Comparison of ENCODE assay signal across 10 mouse cellular contexts in the genomic region with DNA sequence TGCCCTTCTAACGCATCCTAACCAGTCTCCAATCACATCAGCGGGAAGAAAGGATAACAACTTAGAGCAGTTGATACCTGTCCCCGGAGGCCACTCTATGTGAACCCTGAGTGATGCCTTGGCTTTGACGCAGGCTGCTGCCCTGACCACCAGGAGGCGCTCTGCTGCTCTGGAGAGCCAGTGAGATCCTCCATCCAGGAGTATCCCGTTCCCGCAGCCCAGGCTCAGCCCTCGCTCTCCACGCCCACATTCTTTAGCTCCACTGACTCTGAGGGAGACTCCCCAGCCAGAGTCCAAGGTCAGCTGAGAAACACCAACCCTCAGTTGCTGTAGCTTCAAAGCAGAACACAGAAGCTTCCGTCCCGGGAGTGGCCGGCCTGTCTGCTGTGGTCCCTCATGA.
DNase-seq lines count a peak whose midpoint lies in the region; ATAC-seq and TF ChIP-seq lines count a peak whose summit lies in the region.
"Had no signal": no experiment of that assay in that cellular context is flagged by ENCODE, and none has a peak within 500 bp of the region (broad histone marks: within the 10 kb centered on the region; RNA-seq: fewer than 3 reads in every experiment).

No protein-coding gene starts in this region.

- H3K9me3 ChIP-seq in forebrain, embryonic 11.5 days (ENCODE audit: control insufficient read depth, low read length), result peaks cover 4% of the 10 kb centered on the region; the same call in 1 of the 2 replicates
- H3K9me3 ChIP-seq in forebrain, embryonic 15.5 days, result no peaks in the 10 kb centered on the region
- H3K9me3 ChIP-seq in hindbrain, embryonic 12.5 days (replicated peaks), result peaks cover 8% of the 10 kb centered on the region; the same call in 1 of the 2 replicates
- H3K9me3 ChIP-seq: liver, embryonic 15.5 days had no signal

- H3K4me2 ChIP-seq in forebrain, embryonic 11.5 days (ENCODE audit: low read depth, low read length, severe bottlenecking), result no peak overlapping the region
- H3K4me2 ChIP-seq in forebrain, embryonic 15.5 days (replicated peaks), result no peak overlapping the region
- 0 out of 2 replicates have a peak overlapping the region, but pooled peaks have one; percentile 4 for H3K4me2 ChIP-seq in hindbrain, embryonic 12.5 days (replicated peaks)
- H3K4me2 ChIP-seq: embryonic facial prominence, embryonic 13.5 days; liver, embryonic 15.5 days had no signal

- H3K27me3 ChIP-seq in forebrain, embryonic 11.5 days (ENCODE audit: control insufficient read depth, insufficient read depth, low read length), result no peaks in the 10 kb centered on the region
- H3K27me3 ChIP-seq in forebrain, embryonic 15.5 days, result no peaks in the 10 kb centered on the region
- no peaks in the 10 kb centered on the region for H3K27me3 ChIP-seq in hindbrain, embryonic 12.5 days
- H3K27me3 ChIP-seq: embryonic facial prominence, embryonic 13.5 days; liver, embryonic 15.5 days had no signal

- WGBS in forebrain, embryonic 11.5 days, result 12% methylated on average over 12 of the region's 12 CpGs
- WGBS in forebrain, embryonic 15.5 days, result 11% methylated on average over 12 of the region's 12 CpGs
- 6% methylated on average over 12 of the region's 12 CpGs for WGBS in hindbrain, embryonic 12.5 days
- WGBS in olfactory bulb, adult 2 months, result 21% methylated on average over 12 of the region's 12 CpGs

- no peak for TF ChIP-seq POLR2A in cortical plate, adult 2 months (IDR thresholded peaks at IDR 0.05; ENCODE audit: extremely low read depth, insufficient read depth, low read length)
- TF ChIP-seq POLR2A in olfactory bulb, adult 2 months (IDR thresholded peaks at IDR 0.05; ENCODE audit: insufficient read depth, low read depth, low read length), result no peak

- H3K9ac ChIP-seq in forebrain, embryonic 11.5 days (ENCODE audit: low read length), result no peak overlapping the region
- H3K9ac ChIP-seq in forebrain, embryonic 15.5 days (replicated peaks), result no peak overlapping the region
- no peak overlapping the region for H3K9ac ChIP-seq in hindbrain, embryonic 12.5 days
- H3K9ac ChIP-seq: embryonic facial prominence, embryonic 13.5 days; liver, embryonic 15.5 days had no signal

- no peaks in the 10 kb centered on the region for H3K4me1 ChIP-seq in forebrain, embryonic 11.5 days (replicated peaks; ENCODE audit: control insufficient read depth, insufficient read depth, low read length)
- no peaks in the 10 kb centered on the region for H3K4me1 ChIP-seq in forebrain, embryonic 15.5 days
- no peaks in the 10 kb centered on the region; the same call in 1 of the 2 replicates for H3K4me1 ChIP-seq in cortical plate, adult 2 months (ENCODE audit: control insufficient read depth, insufficient read depth, low read length)
- peaks cover 4% of the 10 kb centered on the region for H3K4me1 ChIP-seq in hindbrain, embryonic 12.5 days
- peaks cover 4% of the 10 kb centered on the region; the same call in 1 of the 2 replicates for H3K4me1 ChIP-seq in olfactory bulb, adult 2 months (ENCODE audit: control insufficient read depth, insufficient read depth, low read length)
- H3K4me1 ChIP-seq: liver, embryonic 15.5 days had no signal

- peak; percentile 63 for TF ChIP-seq CTCF in cortical plate, adult 2 months (IDR thresholded peaks at IDR 0.05; ENCODE audit: extremely low read depth, insufficient read depth, low read length)
- TF ChIP-seq CTCF in olfactory bulb, adult 2 months (IDR thresholded peaks at IDR 0.05; ENCODE audit: insufficient read depth, low read depth, low read length), result peak; percentile 51; the same call in 1 of the 2 replicates

- ATAC-seq in forebrain, embryonic 11.5 days (replicated peaks; ENCODE audit: low FRiP score), result peak; percentile 64; the same call in 1 of the 2 replicates
- no peak for ATAC-seq in forebrain, embryonic 15.5 days (replicated peaks)
- ATAC-seq in hindbrain, embryonic 12.5 days (ENCODE audit: low FRiP score), result no peak; the same call in 1 of the 2 replicates

- H3K27ac ChIP-seq in forebrain, embryonic 11.5 days (ENCODE audit: low read depth, low read length), result no peak overlapping the region
- no peak overlapping the region for H3K27ac ChIP-seq in forebrain, embryonic 15.5 days (replicated peaks)
- H3K27ac ChIP-seq in cortical plate, adult 2 months (ENCODE audit: insufficient read depth, low read length), result no peak overlapping the region
- H3K27ac ChIP-seq in hindbrain, embryonic 12.5 days, result no peak overlapping the region
- no peak overlapping the region for H3K27ac ChIP-seq in olfactory bulb, adult 2 months (ENCODE audit: insufficient read depth, low read depth, low read length)
- H3K27ac ChIP-seq: embryonic facial prominence, embryonic 13.5 days; liver, embryonic 15.5 days had no signal

- DNase-seq in forebrain, embryonic 11.5 days (ENCODE audit: low spot score), result peak; percentile 89
- peak; percentile 96 for DNase-seq in ES-CJ7 (ENCODE audit: low read depth, low spot score)
- peak; percentile 42 to 51 for DNase-seq in layer of hippocampus, postnatal 10 days (ENCODE audit: low spot score in 2 of 2)
- no peak for DNase-seq in MN1 (ENCODE audit: low spot score)

- H3K36me3 ChIP-seq in forebrain, embryonic 11.5 days (ENCODE audit: control insufficient read depth, insufficient read depth, low read length), result no peaks in the 10 kb centered on the region
- H3K36me3 ChIP-seq in forebrain, embryonic 15.5 days, result no peaks in the 10 kb centered on the region
- no peaks in the 10 kb centered on the region for H3K36me3 ChIP-seq in hindbrain, embryonic 12.5 days
- H3K36me3 ChIP-seq: embryonic facial prominence, embryonic 13.5 days; liver, embryonic 15.5 days had no signal

- H3K4me3 ChIP-seq in forebrain, embryonic 11.5 days (ENCODE audit: low read depth, low read length), result no peak overlapping the region
- H3K4me3 ChIP-seq in forebrain, embryonic 15.5 days, result no peak overlapping the region
- H3K4me3 ChIP-seq in cortical plate, adult 2 months (ENCODE audit: insufficient read depth, low read length), result no peak overlapping the region
- H3K4me3 ChIP-seq in hindbrain, embryonic 12.5 days, result no peak overlapping the region
- H3K4me3 ChIP-seq in olfactory bulb, adult 2 months (ENCODE audit: insufficient read depth, low read depth, low read length), result no peak overlapping the region
- H3K4me3 ChIP-seq: embryonic facial prominence, embryonic 13.5 days; liver, embryonic 15.5 days had no signal
